Mouse (Mus musculus) thymus, adult 18-20 months (tissue): Measurements from ENCODE around the gene Hsd17b2.

Experiments used
- DNase-seq, 2 experiments: peaks; one replicate each; pipeline ENCODE4 v3.0.0; 2022; ENCODE audit warnings: mixed read lengths in 2 of 2

Hsd17b2 gene

DNA sequence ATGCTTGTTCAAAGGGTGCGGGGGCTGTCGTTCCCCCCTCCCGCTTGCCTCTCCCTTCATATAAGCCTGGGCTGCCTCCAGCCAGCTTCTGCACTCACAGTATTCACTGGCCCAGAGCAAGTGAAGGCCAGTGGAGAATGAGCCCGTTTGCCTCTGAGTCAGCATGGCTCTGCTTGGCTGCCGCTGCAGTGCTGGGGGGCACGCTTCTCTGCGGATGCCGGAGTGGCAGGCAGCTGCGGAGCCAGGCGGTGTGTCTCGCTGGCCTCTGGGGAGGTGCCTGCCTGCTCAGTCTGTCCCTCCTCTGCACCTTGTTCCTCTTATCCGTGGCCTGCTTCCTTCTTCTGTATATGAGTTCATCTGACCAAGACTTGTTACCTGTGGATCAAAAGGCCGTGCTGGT is at the start of gene Hsd17b2:
Gene Hsd17b2, plus strand, starts transcription at position 46 of the 400 bp plus-strand sequence.
- DNase-seq = no peak

DNA sequence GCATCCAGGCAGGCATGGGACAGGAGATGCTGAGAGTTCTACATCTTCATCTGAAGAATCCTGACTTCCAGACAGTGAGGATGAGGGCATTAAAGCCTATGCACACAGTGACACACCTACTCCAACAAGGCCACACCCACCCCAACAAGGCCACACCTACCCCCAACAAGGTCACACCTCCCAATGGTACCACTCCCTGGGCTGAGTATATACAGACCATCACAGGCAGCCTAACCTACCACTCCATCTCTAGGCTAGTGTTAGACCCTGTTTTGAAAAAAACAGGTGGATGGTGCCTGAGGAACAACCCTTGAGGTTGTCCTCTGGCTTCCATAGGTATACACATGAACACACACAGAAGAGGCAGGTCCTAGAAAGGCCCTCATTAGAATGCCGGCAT is 49.4 kb upstream of the Hsd17b2 start:
- DNase-seq = no peak

DNA sequence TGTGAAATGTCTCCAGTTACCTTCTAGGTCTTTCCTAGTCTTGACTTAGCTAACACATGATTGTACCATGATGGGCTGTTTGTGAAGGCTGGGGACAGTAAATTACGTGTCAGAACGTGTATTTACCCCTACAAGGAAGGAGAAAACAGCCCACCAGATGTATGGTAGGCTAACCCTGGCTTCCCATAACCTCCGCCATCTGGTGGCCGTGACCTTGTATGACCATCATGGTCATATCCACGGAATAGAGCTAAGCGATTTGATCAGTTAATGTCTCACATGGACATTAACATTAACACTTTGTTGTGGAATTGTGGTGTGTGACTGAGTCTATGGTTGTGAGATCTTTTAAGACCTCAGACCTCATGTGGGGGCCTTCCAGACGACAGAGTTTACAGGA is 42.7 kb upstream of the Hsd17b2 start:
- no peak for DNase-seq

DNA sequence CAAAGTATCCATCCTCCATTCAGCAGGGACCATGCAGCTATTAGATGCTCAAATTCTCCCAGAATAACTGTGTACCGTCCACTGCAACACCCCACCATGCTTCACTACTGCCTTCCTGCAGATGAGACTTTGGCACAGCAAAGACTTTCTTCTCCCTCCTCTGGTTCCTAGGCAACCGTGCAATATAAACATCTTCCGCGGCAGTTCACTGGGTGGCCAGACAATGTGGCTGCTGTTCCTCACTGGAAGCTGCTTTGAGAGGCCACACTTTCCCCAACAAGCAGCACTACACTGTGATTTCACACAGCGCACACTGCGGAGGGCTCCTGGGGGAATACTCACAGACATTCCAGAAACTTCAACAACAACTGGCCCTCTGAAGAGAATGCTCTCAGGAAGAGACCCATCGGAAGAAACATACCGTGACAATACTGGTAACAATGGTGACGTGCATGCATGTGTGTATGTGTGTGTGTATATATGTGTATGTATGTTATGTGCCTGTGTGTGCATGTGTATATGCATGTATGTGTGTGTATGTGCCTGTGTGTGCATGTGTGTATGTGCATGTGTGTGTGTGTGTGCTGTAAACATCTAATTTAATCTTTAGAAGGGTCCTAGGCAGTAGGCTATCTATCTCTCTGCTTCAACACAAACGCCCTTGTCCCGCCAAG is 41.2 kb upstream of the Hsd17b2 start:
- DNase-seq = no peak

DNA sequence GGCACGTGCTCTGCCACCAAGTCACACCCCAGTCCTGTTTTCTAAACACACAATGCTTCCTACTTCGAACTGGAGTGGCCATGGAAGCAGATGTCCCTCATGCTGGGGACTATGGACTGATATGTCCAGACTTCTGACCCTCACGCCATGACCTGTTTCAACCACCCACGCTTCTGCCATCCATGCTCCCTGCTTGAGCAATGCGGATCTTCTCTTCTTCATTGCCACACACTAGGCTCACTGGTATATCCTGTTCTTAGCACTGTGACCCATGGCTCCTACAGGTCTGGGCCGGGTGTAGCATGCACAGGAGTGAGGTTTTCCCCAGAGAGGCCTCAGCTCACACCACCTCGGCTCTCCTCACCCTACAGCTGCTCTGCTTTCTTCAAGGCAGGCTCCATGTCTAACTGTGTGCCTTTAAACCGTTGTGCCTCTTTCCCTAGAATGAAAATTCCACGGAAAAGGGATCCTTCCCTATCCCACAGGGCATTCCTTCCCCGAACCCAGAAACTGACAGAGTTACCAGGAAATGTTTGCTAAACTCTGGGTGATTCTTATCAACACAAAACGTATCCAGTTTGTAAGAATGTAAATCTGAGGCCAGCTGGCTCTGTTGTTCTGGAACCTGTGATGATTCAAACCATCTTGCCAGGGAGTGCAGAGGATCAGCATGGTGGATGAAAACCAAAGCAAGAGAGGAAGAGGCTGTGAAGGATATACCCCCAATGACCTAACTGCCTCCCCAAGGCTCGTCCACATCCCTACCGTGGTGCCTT is 34.2 kb upstream of the Hsd17b2 start:
- no peak for DNase-seq

DNA sequence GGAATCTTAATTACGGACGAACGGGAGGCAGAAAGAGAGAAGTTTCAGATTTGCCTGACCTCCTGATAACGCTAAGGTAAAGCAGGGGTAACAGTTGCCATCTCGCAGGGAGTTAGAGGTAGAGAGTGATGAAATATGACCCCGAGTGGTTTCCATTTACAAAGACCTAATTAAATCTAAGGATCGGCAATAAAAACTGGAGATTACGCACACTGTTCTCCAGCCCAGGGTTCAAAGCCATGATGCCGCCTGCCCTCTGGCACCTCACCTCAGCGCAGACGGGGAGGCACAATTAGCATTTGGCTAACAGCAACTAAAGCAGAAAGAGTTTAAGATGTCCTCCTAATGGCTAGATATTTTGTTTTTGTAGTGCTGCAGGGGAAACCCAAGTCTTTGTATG is 31.2 kb upstream of the Hsd17b2 start:
- no peak for DNase-seq

DNA sequence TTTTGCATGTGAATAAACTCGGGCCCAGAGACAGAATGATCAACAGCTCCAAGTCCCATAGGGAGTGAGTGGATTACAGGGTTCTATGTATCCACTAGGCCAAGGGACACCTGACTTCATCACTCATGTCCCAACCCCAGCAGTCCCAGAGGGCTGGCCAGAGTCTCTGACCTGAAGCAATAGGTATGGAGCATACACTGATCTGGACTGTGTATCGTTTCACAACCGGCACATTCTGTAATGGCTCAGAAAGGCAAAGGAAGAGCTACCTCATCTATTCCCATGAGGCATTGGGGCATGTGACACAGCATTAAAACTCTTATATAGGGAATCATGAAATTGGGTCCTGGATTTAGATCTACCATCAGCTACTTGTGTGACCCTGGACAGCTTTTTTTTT is 29.1 kb upstream of the Hsd17b2 start:
- DNase-seq = no peak

DNA sequence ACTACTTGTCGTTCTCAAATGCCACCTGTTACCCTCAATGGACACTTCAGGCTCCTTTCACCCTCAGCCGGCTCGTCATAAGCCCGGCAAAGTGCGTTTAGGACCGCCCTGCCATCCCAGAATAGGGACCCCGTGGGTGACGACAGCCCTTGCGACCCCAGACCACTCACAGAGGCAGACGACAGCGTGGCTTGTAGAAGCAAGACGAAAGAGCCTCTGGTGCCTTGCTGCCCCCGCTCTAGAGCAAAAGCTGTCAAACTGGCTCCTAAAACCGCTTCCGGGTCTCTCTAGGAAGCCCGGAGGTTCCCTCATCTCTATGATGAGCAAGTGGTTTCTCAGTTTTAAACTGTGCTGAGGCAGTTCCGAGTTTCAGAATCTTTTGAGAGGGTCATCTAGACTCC is 28.3 kb upstream of the Hsd17b2 start, which contains the start of gene Sdr42e1:
Gene Sdr42e1, minus strand, starts transcription at position 260 of the 401 bp plus-strand sequence.
- peak; percentile 22 to 54 for DNase-seq

DNA sequence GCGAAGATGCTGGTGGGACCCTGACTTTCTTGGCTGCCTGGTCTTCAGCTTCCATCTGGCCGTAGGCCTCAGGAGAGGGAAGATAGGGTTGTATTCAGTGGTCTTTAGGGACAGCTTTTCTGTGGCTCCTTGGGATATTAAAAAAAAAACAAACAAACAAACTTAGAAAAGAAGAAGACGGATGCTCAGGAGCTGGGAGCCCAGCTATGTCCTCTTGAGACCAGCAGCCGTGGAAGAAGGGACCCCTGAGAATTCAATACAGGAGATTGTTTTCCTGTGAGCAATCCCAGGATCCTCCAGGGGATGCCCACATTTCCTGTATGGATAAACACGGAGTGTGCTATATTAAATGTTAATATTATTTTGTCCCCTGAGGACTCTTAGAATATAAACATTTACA is 26.5 kb upstream of the Hsd17b2 start:
- no peak for DNase-seq

DNA sequence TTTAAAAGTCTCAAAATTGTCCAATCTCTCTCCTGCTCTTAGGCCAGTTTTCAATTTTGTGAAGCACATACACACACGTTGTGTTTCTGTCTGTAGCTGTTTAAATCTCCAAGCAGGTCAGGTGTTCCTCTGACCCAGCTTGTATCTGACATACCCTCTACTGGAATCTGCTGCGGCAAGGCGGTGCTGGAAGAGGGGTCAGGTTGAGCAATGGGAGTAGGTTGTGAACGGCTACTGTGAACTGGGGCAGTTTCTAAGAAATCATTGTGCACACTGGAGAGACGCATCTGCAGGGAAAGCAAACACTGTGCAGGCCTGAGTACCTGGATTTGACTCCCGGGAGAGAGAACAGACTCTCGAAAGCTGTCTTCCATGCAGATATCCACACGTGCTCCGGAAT is 25.2 kb upstream of the Hsd17b2 start:
- no peak for DNase-seq

DNA sequence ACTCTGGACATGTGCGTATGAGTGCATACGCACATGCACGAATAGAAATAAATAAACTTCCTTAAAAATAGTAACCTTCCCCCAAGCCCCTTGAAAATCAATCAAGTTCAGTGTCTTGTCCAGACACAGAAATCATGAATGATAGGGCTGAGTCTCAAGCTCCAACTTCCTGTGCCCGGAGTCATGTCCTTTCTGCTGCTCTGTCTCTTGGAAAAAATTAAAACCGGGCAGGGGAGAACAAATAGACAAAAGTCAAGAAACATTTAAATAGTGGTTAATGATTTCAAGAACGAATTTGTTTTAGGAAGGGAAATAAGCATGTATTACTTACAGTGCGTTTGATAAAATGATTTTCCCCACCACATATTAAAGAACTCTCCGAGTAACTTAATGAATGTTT is 24.7 kb upstream of the Hsd17b2 start:
- no peak for DNase-seq

DNA sequence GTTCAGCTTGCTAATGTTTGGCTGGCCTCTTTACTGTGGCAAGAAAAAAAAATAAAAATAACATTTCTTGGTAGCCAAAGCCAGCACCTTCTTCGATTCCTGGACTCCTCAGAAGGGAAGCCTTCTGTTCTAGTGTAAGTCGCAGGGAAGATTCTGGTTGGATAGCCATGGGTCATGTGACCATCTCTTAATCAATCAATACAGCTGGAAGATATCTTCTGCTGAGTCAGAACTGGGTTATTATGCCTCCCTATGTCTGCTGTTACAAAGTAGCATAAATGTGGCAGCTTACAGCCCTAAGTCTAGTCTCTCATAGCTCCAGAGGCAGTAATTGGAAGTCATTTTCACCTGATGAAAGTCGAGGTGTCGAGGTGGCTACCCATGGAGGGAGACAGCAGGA is 23.1 kb upstream of the Hsd17b2 start:
- no peak for DNase-seq

DNA sequence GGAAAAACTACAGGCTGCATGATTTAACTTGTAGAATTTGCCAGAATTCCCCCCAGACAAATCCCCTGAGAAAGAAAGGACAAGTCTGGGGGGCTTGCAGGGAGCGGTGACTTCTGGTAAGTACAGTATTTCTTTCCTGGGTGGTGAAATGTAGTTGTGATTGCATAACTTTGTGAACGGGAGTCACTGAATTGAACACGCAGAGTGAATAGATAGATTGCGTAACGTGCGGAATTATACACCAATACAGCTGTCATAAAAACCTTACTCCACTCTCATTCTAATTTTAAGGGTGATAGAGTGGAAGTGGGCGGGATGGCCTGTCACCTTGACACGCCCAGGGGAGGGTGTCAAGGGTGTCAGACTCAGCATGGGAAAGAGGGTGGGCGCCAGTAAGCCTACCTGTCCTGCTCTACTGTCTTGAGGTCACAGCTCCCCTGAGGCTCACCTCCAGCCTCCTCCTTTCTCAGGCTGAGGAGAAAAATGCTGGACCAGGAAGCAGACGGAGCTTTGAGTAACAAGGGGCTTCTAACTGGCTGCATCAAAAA is 17.7 kb upstream of the Hsd17b2 start:
- no peak for DNase-seq

DNA sequence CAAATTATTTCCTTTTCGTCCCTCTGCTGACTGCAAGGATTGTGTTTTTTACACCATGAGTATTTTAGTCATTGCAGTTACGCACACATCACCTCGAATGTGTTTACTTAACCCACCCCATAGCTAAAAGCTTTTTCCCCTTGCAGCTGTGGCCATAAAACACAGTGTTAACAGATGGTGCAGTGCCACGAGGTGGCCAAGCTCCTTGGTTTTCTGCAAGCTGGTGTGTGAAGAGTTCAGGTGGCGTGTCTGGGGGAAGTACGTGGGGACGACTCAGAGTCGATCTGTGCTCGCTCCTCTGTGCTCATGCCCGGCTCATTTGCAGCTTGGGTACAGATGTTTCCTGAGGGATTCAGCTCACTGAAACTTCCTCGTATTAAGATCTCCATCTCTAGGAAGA is 17.2 kb upstream of the Hsd17b2 start:
- DNase-seq = no peak

DNA sequence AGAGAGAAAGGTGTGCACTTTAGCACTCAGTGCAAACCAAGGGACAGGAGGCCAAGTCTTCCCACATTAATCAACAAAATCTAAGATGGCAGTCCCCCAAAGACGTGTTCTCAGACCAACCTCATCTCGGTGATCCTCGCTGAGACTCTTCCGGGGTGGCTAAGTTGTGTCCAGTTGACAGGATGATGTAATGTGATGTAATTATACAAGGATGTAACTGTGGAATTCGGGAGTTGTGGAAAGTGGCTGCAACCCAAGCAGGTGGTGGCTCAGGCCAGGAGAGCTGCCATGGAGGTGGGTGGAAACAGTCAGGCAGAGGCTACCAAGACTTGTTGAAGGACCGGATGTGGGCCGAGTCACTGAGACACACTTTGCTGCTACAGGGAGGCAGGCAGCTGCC is 13.8 kb upstream of the Hsd17b2 start:
- DNase-seq = no peak

DNA sequence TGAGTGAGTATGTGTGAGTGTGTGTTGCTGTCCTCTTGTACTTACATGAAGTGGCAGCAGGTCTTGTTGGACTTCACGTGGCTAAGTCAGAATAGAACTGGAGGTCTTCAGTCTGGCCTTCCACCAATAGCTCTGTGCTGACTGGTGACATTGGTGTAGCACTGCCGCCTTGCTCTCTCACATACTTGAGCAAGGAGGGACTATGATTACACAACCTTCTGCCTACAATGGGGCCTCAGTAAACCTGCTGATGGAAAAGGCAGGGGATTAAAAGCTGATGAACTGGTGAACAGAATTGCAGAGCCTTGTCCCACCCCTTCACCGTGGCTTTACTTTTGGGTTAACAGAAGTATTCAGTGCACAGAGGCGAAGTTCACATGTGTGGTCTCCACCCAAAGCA is 9.6 kb upstream of the Hsd17b2 start:
- DNase-seq = no peak

DNA sequence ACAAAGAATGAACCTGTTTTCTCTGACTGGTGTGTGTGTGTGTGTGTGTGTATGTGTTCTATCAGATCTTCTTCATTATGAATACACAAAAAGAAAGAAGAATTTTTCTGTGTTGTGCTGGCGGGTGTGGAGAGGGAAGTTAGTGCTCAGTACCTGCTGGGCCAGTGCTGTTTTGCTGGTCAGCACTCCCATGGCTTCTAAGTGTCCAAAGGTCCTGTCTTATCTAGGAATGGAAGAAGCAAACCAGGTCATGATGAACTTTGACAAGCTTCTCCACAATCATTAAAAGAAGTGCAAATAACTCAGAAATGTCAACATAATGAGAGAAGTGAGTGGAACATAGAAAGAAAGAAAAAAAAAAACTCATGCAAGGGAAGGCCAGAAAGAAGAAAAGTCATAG is 6.1 kb upstream of the Hsd17b2 start:
- DNase-seq = no peak

DNA sequence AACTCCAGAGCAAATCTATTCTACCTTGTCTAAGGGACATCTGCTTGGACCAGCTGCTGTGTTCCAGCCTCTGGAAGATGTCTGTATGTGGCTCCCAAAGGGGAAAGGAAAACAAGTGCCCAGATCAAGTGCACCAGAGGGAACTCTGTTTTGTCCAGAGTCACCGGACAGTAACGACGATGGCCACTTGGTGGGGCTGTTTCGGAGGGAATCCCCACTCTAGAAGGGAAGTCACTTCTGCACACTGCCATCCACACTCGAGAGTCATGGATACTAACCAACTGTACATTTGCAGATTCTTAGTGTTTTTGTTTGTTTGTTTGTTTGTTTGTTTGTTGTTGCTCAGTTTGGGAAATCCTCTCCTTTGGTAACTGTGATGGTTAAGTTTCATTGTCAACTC is 4.5 kb upstream of the Hsd17b2 start:
- DNase-seq = no peak

DNA sequence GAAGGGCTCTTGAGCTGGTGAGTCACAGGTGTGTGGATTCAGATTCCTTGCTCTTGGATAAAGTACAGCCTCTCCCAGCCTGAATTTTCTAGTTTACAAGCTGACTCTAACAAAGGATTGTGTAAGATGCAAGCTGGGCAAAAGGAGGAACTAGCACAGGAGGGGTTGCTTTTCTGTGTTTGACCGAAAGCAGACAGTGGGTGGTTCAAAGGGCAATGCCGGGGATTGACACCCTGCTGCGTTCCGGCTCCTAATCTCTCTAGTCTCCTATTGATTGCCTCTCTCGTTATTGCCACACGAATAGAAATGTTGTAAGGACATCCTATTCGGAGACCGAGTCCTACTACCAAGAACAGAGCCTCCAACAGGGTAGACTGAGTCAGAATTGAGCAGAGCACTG is 1.0 kb upstream of the Hsd17b2 start:
- DNase-seq = no peak

DNA sequence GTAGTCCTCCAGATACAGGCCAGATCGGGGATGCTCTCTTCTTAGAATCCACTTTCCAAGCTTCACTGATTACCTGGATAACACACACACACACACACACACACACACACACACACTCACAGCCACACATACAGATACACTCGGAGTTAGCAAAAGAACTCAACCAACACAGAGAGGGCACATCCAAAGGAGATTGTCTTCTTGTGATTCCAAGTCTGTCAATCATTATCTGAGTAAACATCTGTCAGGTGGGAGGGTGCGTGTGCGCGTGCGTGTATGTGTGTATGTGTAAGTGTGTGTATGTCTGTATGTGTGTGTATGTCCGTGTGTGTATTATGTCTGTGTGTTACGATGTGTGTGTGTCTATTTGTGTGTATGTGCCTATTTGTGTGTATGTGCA is 458 bp upstream of the Hsd17b2 start:
- no peak for DNase-seq

DNA sequence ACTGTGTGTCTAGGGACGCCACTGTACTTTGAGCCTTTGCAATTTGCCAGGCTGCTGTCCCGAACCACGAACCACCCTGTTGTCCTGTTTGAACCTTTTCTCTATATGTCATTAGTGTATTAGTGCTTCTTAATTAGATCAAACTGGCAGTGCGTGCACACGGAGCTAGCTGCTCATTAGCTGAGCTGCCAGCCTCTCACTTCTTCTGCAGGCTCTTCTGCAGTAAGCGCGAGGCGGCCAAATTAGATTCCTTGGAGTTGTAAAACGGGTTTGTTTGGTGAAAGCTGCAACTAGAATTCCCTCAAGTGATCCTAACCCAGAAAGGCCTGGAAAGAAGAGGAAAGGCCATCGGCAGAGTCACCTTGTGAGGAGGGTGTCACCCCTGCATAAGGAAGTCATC is 997 bp downstream of the Hsd17b2 start:
- no peak for DNase-seq

DNA sequence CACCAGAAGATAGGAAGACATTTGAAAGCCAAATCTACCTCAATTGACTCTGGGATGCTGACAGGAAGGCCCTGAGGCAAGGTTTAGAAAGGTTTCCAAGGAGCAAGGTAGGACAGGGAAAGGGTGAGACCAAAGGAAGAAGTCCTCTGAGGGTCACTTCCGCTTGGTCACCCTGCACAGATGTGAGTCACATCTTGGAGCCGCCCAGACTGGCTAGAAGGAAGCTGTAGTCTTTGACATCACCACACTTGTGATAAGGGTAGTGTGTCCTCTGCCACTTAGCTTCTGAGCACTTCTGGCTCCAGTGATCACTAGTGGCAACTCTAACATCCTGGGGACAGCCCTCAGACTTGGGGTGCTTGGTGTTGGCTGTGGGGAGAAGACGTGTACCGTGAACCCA is 4.4 kb downstream of the Hsd17b2 start:
- DNase-seq = no peak

DNA sequence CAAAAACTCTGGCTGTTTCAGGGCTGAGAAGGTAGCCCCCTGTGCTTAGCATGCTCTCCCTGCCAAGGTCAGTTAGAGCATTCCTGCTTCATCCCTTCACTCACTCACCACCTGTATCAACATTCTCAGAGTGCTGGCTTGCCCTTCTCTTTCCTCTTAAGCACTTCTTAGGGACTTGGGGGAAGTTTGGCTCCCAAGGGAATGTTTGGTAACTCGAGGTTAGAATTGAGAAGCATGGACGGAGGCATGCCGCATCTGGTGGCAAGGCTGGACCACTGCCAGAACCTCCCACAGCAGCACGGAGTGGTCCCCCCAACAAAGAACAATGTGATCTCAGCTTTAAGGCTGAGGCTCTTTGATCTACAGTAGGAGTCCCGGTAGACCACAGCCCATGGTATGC is 10.5 kb downstream of the Hsd17b2 start:
- no peak for DNase-seq

DNA sequence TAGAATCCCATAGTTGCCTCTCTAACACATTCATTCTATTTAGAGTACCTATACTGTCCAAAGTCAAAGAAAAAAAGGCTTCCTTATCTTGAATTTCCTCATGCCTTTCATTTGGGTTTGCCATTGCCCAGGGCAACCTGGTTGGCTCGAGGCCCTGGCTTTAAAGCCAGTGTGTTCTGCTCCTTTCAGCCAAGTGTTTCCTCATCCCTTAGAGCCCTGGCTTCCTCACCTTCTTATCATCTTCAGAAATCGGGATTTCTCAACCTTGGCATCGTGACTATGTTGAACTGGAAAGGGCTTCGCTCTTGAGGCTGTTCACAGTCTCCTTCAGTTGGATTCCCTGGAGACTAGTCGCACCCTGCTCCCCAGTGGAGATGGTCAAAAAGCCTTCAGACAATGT is 12.9 kb downstream of the Hsd17b2 start:
- DNase-seq = no peak
